Mouse (Mus musculus) B cell, adult 2 months (primary cell): Measurements from ENCODE around the gene Setd1b.
"Not testable (repeated sequence)": the region's sequence is repeated elsewhere in the genome, so short reads cannot be mapped to it uniquely, and the experiment has no call there.

ENCODE experiments used
- DNase-seq, 2 experiments: peaks; one replicate each; pipeline ENCODE4 v3.0.0; 2022

The Setd1b gene

GRCm38 (mm10) chr5:123162942-123163341 lies 20.9 kb downstream of the Setd1b start:
- DNase-seq: no peak

GRCm38 (mm10) chr5:123166437-123166836 lies 24.4 kb downstream of the Setd1b start:
- no peak for DNase-seq

- DNase-seq: no peak
Observed at GRCm38 (mm10) chr5:123167591-123167990, 25.6 kb downstream of the Setd1b start.

GRCm38 (mm10) chr5:123169284-123169683 lies 27.3 kb downstream of the Setd1b start, which contains the start of gene Psmd9:
Gene Psmd9, plus strand, starts transcription at chr5:123169413.
- DNase-seq: no peak

- DNase-seq: no peak
Observed at GRCm38 (mm10) chr5:123170365-123170764, 28.4 kb downstream of the Setd1b start.

GRCm38 (mm10) chr5:123171646-123172350 lies 29.8 kb downstream of the Setd1b start:
- DNase-seq: peak; percentile 92 to 93

- DNase-seq: no peak
Observed at GRCm38 (mm10) chr5:123178792-123179191, 36.8 kb downstream of the Setd1b start.

GRCm38 (mm10) chr5:123180390-123180789 lies 38.4 kb downstream of the Setd1b start:
- DNase-seq: no peak

- DNase-seq: no peak
Observed at GRCm38 (mm10) chr5:123181536-123181935, 39.5 kb downstream of the Setd1b start.

- no peak for DNase-seq
Observed at GRCm38 (mm10) chr5:123182651-123183050, 40.7 kb downstream of the Setd1b start, which contains the start of gene Hpd. Gene Hpd, minus strand, starts transcription at chr5:123182727.

- DNase-seq: no peak
Observed at GRCm38 (mm10) chr5:123185966-123186365, 44.0 kb downstream of the Setd1b start.

GRCm38 (mm10) chr5:123187306-123187705 lies 45.3 kb downstream of the Setd1b start:
- no peak for DNase-seq

- DNase-seq: no peak
Observed at GRCm38 (mm10) chr5:123190912-123191311, 48.9 kb downstream of the Setd1b start.

- DNase-seq: no peak
Observed at GRCm38 (mm10) chr5:123191427-123191826, 49.4 kb downstream of the Setd1b start.

- no peak for DNase-seq
Observed at GRCm38 (mm10) chr5:123192606-123193150, 50.7 kb downstream of the Setd1b start.

- no peak for DNase-seq
Observed at GRCm38 (mm10) chr5:123193436-123193835, 51.4 kb downstream of the Setd1b start.

- DNase-seq: no peak
Observed at GRCm38 (mm10) chr5:123194856-123195255, 52.9 kb downstream of the Setd1b start.

- DNase-seq: no peak
Observed at GRCm38 (mm10) chr5:123195500-123196000, 53.6 kb downstream of the Setd1b start.

- DNase-seq: no peak
Observed at GRCm38 (mm10) chr5:123196746-123197145, 54.8 kb downstream of the Setd1b start.

GRCm38 (mm10) chr5:123198523-123198922 lies 56.5 kb downstream of the Setd1b start:
- no peak for DNase-seq

- DNase-seq: not testable (repeated sequence)
Observed at GRCm38 (mm10) chr5:123200816-123201522, 59.0 kb downstream of the Setd1b start.

- no peak for DNase-seq
Observed at GRCm38 (mm10) chr5:123201523-123201892, 59.5 kb downstream of the Setd1b start.

- no peak for DNase-seq
Observed at GRCm38 (mm10) chr5:123201987-123202386, 60.0 kb downstream of the Setd1b start.

- DNase-seq: not testable (repeated sequence)
Observed at GRCm38 (mm10) chr5:123202771-123203170, 60.8 kb downstream of the Setd1b start.
